Mouse (Mus musculus): ENCODE data around the gene Gsta4. TPM values are rescaled to one million over a fixed set of nuclear protein-coding genes. Genes with fewer than 3 reads are reported as not detected.
A peak's percentile ranks its signal among the peaks of the same experiment; 100 is the strongest.

Gene Gsta4
- polyA plus RNA-seq, 1 experiment: 323 TPM

- Histone ChIP-seq H3K4me1 (ENCODE audit: control insufficient read depth, insufficient read depth, low read length) (no peaks in the 10 kb centered on the region), H3K4me3 (ENCODE audit: low read depth, low read length) (peak overlapping the region; percentile 80), H3K27me3 (ENCODE audit: control insufficient read depth, insufficient read depth, low read length, poor library complexity, severe bottlenecking) (no peaks in the 10 kb centered on the region), H3K36me3 (ENCODE audit: control insufficient read depth, insufficient read depth, low read length, poor library complexity, severe bottlenecking) (no peaks in the 10 kb centered on the region), H3K27ac (ENCODE audit: insufficient read depth, low read length) (peak overlapping the region; percentile 70), H3K9me3 (replicated peaks; ENCODE audit: control insufficient read depth, insufficient read depth, low read length, poor library complexity, severe bottlenecking) (no peaks in the 10 kb centered on the region), H3K9ac (ENCODE audit: low read depth, poor library complexity, severe bottlenecking) (peak overlapping the region; percentile 55)
- TF ChIP-seq CTCF (IDR thresholded peaks at IDR 0.05; ENCODE audit: low read depth, low read length): no peak
- peak; percentile 80 for TF ChIP-seq POLR2A (IDR thresholded peaks at IDR 0.05; ENCODE audit: insufficient read depth, low read length)
Observed at GRCm38 (mm10) chr9:78175277-78176200, 7.0 kb upstream of the Gsta4 start.

- peak overlapping the region; percentile 55 for H3K9ac ChIP-seq (ENCODE audit: low read depth, poor library complexity, severe bottlenecking)
- H3K36me3 ChIP-seq (ENCODE audit: control insufficient read depth, insufficient read depth, low read length, poor library complexity, severe bottlenecking): no peaks in the 10 kb centered on the region
- peak overlapping the region; percentile 70 for H3K27ac ChIP-seq (ENCODE audit: insufficient read depth, low read length)
- TF ChIP-seq CTCF (IDR thresholded peaks at IDR 0.05; ENCODE audit: low read depth, low read length): peak; percentile 84
- peak; percentile 68 for TF ChIP-seq EP300 (IDR thresholded peaks at IDR 0.05; ENCODE audit: insufficient read depth, low read depth, low read length)
- no peak for TF ChIP-seq POLR2A (IDR thresholded peaks at IDR 0.05; ENCODE audit: insufficient read depth, low read length)
- H3K9me3 ChIP-seq (replicated peaks; ENCODE audit: control insufficient read depth, insufficient read depth, low read length, poor library complexity, severe bottlenecking): no peaks in the 10 kb centered on the region
- no peaks in the 10 kb centered on the region for H3K4me1 ChIP-seq (ENCODE audit: control insufficient read depth, insufficient read depth, low read length)
- H3K27me3 ChIP-seq (ENCODE audit: control insufficient read depth, insufficient read depth, low read length, poor library complexity, severe bottlenecking): no peaks in the 10 kb centered on the region
- peak overlapping the region; percentile 80 for H3K4me3 ChIP-seq (ENCODE audit: low read depth, low read length)
Observed at GRCm38 (mm10) chr9:78176201-78176727, 6.3 kb upstream of the Gsta4 start.

- no peaks in the 10 kb centered on the region for H3K4me1 ChIP-seq (ENCODE audit: control insufficient read depth, insufficient read depth, low read length)
- TF ChIP-seq CTCF (IDR thresholded peaks at IDR 0.05; ENCODE audit: low read depth, low read length): no peak
- no peak for TF ChIP-seq EP300 (IDR thresholded peaks at IDR 0.05; ENCODE audit: insufficient read depth, low read depth, low read length)
- no peak for TF ChIP-seq POLR2A (IDR thresholded peaks at IDR 0.05; ENCODE audit: insufficient read depth, low read length)
- no peak overlapping the region for H3K9ac ChIP-seq (ENCODE audit: low read depth, poor library complexity, severe bottlenecking)
- H3K36me3 ChIP-seq (ENCODE audit: control insufficient read depth, insufficient read depth, low read length, poor library complexity, severe bottlenecking): no peaks in the 10 kb centered on the region
- no peaks in the 10 kb centered on the region for H3K9me3 ChIP-seq (replicated peaks; ENCODE audit: control insufficient read depth, insufficient read depth, low read length, poor library complexity, severe bottlenecking)
- peak overlapping the region; percentile 41; the same call in 1 of the 2 replicates for H3K27ac ChIP-seq (ENCODE audit: insufficient read depth, low read length)
- H3K27me3 ChIP-seq (ENCODE audit: control insufficient read depth, insufficient read depth, low read length, poor library complexity, severe bottlenecking): no peaks in the 10 kb centered on the region
- H3K4me3 ChIP-seq (ENCODE audit: low read depth, low read length): no peak overlapping the region; the same call in 1 of the 2 replicates
Observed at GRCm38 (mm10) chr9:78176831-78177230, 5.7 kb upstream of the Gsta4 start.

- H3K36me3 ChIP-seq (ENCODE audit: control insufficient read depth, insufficient read depth, low read length, poor library complexity, severe bottlenecking): no peaks in the 10 kb centered on the region
- H3K27ac ChIP-seq (ENCODE audit: insufficient read depth, low read length): no peak overlapping the region
- no peaks in the 10 kb centered on the region for H3K4me1 ChIP-seq (ENCODE audit: control insufficient read depth, insufficient read depth, low read length)
- no peak overlapping the region for H3K4me3 ChIP-seq (ENCODE audit: low read depth, low read length)
- no peak overlapping the region for H3K9ac ChIP-seq (ENCODE audit: low read depth, poor library complexity, severe bottlenecking)
- no peak for TF ChIP-seq EP300 (IDR thresholded peaks at IDR 0.05; ENCODE audit: insufficient read depth, low read depth, low read length)
- no peak for TF ChIP-seq POLR2A (IDR thresholded peaks at IDR 0.05; ENCODE audit: insufficient read depth, low read length)
- no peak for TF ChIP-seq CTCF (IDR thresholded peaks at IDR 0.05; ENCODE audit: low read depth, low read length)
- H3K27me3 ChIP-seq (ENCODE audit: control insufficient read depth, insufficient read depth, low read length, poor library complexity, severe bottlenecking): no peaks in the 10 kb centered on the region
- no peaks in the 10 kb centered on the region for H3K9me3 ChIP-seq (replicated peaks; ENCODE audit: control insufficient read depth, insufficient read depth, low read length, poor library complexity, severe bottlenecking)
Observed at GRCm38 (mm10) chr9:78178197-78178596, 4.4 kb upstream of the Gsta4 start.

- TF ChIP-seq CTCF (IDR thresholded peaks at IDR 0.05; ENCODE audit: low read depth, low read length) (no peak), POLR2A (IDR thresholded peaks at IDR 0.05; ENCODE audit: insufficient read depth, low read length) (no peak), EP300 (IDR thresholded peaks at IDR 0.05; ENCODE audit: insufficient read depth, low read depth, low read length) (no peak)
- no peaks in the 10 kb centered on the region for H3K27me3 ChIP-seq (ENCODE audit: control insufficient read depth, insufficient read depth, low read length, poor library complexity, severe bottlenecking)
- no peak overlapping the region for H3K9ac ChIP-seq (ENCODE audit: low read depth, poor library complexity, severe bottlenecking)
Observed at GRCm38 (mm10) chr9:78179071-78179470, 3.5 kb upstream of the Gsta4 start.

GRCm38 (mm10) chr9:78185686-78186085, 3.1 kb downstream of the Gsta4 start:
- TF ChIP-seq CTCF (IDR thresholded peaks at IDR 0.05; ENCODE audit: low read depth, low read length) (no peak), EP300 (IDR thresholded peaks at IDR 0.05; ENCODE audit: insufficient read depth, low read depth, low read length) (no peak), POLR2A (IDR thresholded peaks at IDR 0.05; ENCODE audit: insufficient read depth, low read length) (no peak)
- Histone ChIP-seq H3K27me3 (ENCODE audit: control insufficient read depth, insufficient read depth, low read length, poor library complexity, severe bottlenecking) (no peaks in the 10 kb centered on the region), H3K9me3 (replicated peaks; ENCODE audit: control insufficient read depth, insufficient read depth, low read length, poor library complexity, severe bottlenecking) (no peaks in the 10 kb centered on the region; the same call in 1 of the 2 replicates), H3K36me3 (ENCODE audit: control insufficient read depth, insufficient read depth, low read length, poor library complexity, severe bottlenecking) (no peaks in the 10 kb centered on the region), H3K4me1 (ENCODE audit: control insufficient read depth, insufficient read depth, low read length) (peaks cover 2% of the 10 kb centered on the region), H3K4me3 (ENCODE audit: low read depth, low read length) (no peak overlapping the region), H3K27ac (ENCODE audit: insufficient read depth, low read length) (no peak overlapping the region), H3K9ac (ENCODE audit: low read depth, poor library complexity, severe bottlenecking) (no peak overlapping the region)

More at GRCm38 (mm10) chr9:78179071-78179470, 3.5 kb upstream of the Gsta4 start:
- Histone ChIP-seq H3K27ac (ENCODE audit: insufficient read depth, low read length) (no peak overlapping the region), H3K36me3 (ENCODE audit: control insufficient read depth, insufficient read depth, low read length, poor library complexity, severe bottlenecking) (no peaks in the 10 kb centered on the region), H3K4me1 (ENCODE audit: control insufficient read depth, insufficient read depth, low read length) (no peaks in the 10 kb centered on the region), H3K4me3 (ENCODE audit: low read depth, low read length) (no peak overlapping the region), H3K9me3 (replicated peaks; ENCODE audit: control insufficient read depth, insufficient read depth, low read length, poor library complexity, severe bottlenecking) (no peaks in the 10 kb centered on the region; the same call in 1 of the 2 replicates)
